Mouse (Mus musculus): ENCODE measurements around the gene Ehmt2. TPM values are rescaled to one million over a fixed set of nuclear protein-coding genes. Genes with fewer than 3 reads are reported as not detected.

Gene Ehmt2
- polyA plus RNA-seq, 1 experiment from 2014 or later, result 35.8 TPM

DNA sequence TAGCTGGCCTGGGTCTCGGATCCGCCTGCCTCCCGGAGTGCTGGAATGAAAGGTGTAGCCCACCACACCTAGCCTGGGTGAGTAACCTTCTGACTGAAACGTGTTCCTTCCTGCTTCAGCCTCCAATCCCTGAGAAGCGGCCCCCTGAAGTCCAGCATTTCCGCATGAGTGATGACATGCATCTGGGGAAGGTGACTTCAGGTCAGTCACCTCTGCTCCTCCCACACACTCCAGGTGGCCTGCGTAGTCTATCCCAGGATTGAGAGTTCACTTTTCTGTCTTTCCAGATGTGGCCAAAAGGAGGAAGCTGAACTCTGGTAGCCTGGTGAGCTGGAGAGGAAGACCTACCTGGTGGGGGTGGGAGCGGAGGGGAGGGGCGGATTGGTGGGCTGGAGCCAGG is 4.6 kb downstream of the Ehmt2 start:
- no peak for ATAC-seq
- H3K4me2 ChIP-seq (replicated peaks; ENCODE audit: low read depth), result no peak overlapping the region
- H3K36me3 ChIP-seq (ENCODE audit: control insufficient read depth, insufficient read depth), result peaks cover 57% of the 10 kb centered on the region
- H3K27me3 ChIP-seq (replicated peaks; ENCODE audit: control insufficient read depth, insufficient read depth, low read length), result no peaks in the 10 kb centered on the region
- H3K4me3 ChIP-seq (ENCODE audit: low read depth, low read length), result no peak overlapping the region
- H3K4me1 ChIP-seq (replicated peaks; ENCODE audit: control insufficient read depth, insufficient read depth, low read length), result no peaks in the 10 kb centered on the region
- H3K9me3 ChIP-seq (ENCODE audit: control insufficient read depth), result no peaks in the 10 kb centered on the region
- no peak overlapping the region for H3K9ac ChIP-seq (ENCODE audit: low read depth, low read length)
- no peak overlapping the region for H3K27ac ChIP-seq (ENCODE audit: low read depth, low read length)
- 78% methylated on average over 9 of the region's 9 CpGs for WGBS
- no peak for TF ChIP-seq CTCF (IDR thresholded peaks at IDR 0.05; ENCODE audit: low read depth)

GRCm38 (mm10) chr17:34910982-34911381 is 12.7 kb downstream of the Ehmt2 start:
- Histone ChIP-seq H3K9me3 (ENCODE audit: control insufficient read depth) (no peaks in the 10 kb centered on the region), H3K4me1 (replicated peaks; ENCODE audit: control insufficient read depth, insufficient read depth, low read length) (0 out of 2 replicates have a peak, but pooled peaks cover 4% of the 10 kb centered on the region), H3K27me3 (replicated peaks; ENCODE audit: control insufficient read depth, insufficient read depth, low read length) (no peaks in the 10 kb centered on the region), H3K4me2 (replicated peaks; ENCODE audit: low read depth) (peak overlapping the region; percentile 21), H3K4me3 (ENCODE audit: low read depth, low read length) (no peak overlapping the region), H3K36me3 (ENCODE audit: control insufficient read depth, insufficient read depth) (peaks cover 73% of the 10 kb centered on the region), H3K27ac (ENCODE audit: low read depth, low read length) (peak overlapping the region; percentile 84), H3K9ac (ENCODE audit: low read depth, low read length) (no peak overlapping the region)
- WGBS, result 34% methylated on average over 10 of the region's 10 CpGs
- peak; percentile 66 for ATAC-seq
- no peak for TF ChIP-seq CTCF (IDR thresholded peaks at IDR 0.05; ENCODE audit: low read depth)

DNA sequence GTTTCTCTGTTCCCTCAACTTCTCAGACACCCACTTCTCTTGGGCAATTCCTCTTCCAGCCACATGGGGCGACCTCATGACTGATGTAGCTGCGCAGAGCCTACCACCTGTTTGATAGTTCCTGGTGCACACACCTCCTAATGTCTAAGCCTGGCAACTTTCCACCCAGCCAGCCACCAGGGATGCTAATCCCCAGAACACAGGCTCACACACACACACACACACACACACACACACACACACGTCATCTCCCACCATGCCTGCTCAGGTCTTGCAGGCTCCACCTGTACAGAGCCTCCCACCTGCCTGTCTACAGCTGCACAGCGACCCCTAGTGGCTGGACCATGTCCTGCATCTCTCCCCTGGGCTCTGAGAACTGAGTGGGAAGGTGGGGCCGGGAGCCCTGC is 13.7 kb downstream of the Ehmt2 start:
- H3K4me3 ChIP-seq (ENCODE audit: low read depth, low read length), result no peak overlapping the region
- WGBS, result 30% methylated on average over 5 of the region's 5 CpGs
- no peaks in the 10 kb centered on the region for H3K9me3 ChIP-seq (ENCODE audit: control insufficient read depth)
- peak; percentile 96 for TF ChIP-seq CTCF (IDR thresholded peaks at IDR 0.05; ENCODE audit: low read depth)
- peaks cover 64% of the 10 kb centered on the region for H3K36me3 ChIP-seq (ENCODE audit: control insufficient read depth, insufficient read depth)
- H3K9ac ChIP-seq (ENCODE audit: low read depth, low read length), result no peak overlapping the region
- peak overlapping the region; percentile 84 for H3K27ac ChIP-seq (ENCODE audit: low read depth, low read length)
- peak; percentile 46 for ATAC-seq
- 0 out of 2 replicates have a peak, but pooled peaks cover 4% of the 10 kb centered on the region for H3K4me1 ChIP-seq (replicated peaks; ENCODE audit: control insufficient read depth, insufficient read depth, low read length)
- H3K4me2 ChIP-seq (replicated peaks; ENCODE audit: low read depth), result no peak overlapping the region
- no peaks in the 10 kb centered on the region for H3K27me3 ChIP-seq (replicated peaks; ENCODE audit: control insufficient read depth, insufficient read depth, low read length)

GRCm38 (mm10) chr17:34913930-34914665 is 15.8 kb downstream of the Ehmt2 start, which contains the start of gene Slc44a4:
Gene Slc44a4, plus strand, starts transcription at chr17:34914466.
- peak within 1 kb of the TSS; percentile 87 for H3K27ac ChIP-seq (ENCODE audit: low read depth, low read length)
- H3K4me2 ChIP-seq (replicated peaks; ENCODE audit: low read depth), result peak within 1 kb of the TSS; percentile 69
- H3K9me3 ChIP-seq (ENCODE audit: control insufficient read depth), result no peaks in the 10 kb centered on the region
- peak; percentile 19; the same call in 1 of the 2 replicates for ATAC-seq
- peaks cover 4% of the 10 kb centered on the region; the same call in 1 of the 2 replicates for H3K4me1 ChIP-seq (replicated peaks; ENCODE audit: control insufficient read depth, insufficient read depth, low read length)
- no peaks in the 10 kb centered on the region for H3K27me3 ChIP-seq (replicated peaks; ENCODE audit: control insufficient read depth, insufficient read depth, low read length)
- H3K4me3 ChIP-seq (ENCODE audit: low read depth, low read length), result peak within 1 kb of the TSS; percentile 43
- TF ChIP-seq CTCF (IDR thresholded peaks at IDR 0.05; ENCODE audit: low read depth), result no peak
- H3K36me3 ChIP-seq (ENCODE audit: control insufficient read depth, insufficient read depth), result peaks cover 45% of the 10 kb centered on the region
- WGBS, result 18% methylated on average over 18 of the region's 18 CpGs
- peak within 1 kb of the TSS; percentile 66 for H3K9ac ChIP-seq (ENCODE audit: low read depth, low read length)

DNA sequence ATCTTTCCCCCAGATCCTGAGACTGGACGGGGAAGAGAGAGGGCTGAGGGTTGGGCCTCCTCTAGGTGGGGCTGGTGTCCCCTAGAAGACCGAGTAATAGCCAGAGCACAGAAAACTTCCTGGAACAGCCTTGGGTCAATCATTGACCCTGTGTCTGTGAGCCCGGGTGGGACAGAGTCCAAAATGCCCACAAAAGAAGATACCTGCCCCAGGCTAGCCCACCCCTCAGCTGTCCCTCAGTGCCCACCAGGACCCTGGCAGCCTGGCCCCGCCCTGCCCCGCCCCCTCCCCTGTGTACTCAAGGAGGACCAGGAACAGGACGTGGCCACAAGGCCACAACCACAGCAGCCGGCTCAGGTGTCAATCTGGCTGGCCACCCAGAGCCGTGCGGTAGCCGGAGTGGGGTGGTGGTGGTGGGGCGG is 17.2 kb downstream of the Ehmt2 start:
- Histone ChIP-seq H3K4me1 (replicated peaks; ENCODE audit: control insufficient read depth, insufficient read depth, low read length) (peaks cover 4% of the 10 kb centered on the region; the same call in 1 of the 2 replicates), H3K4me3 (ENCODE audit: low read depth, low read length) (peak overlapping the region; percentile 43), H3K27ac (ENCODE audit: low read depth, low read length) (peak overlapping the region; percentile 87), H3K4me2 (replicated peaks; ENCODE audit: low read depth) (peak overlapping the region; percentile 69), H3K27me3 (replicated peaks; ENCODE audit: control insufficient read depth, insufficient read depth, low read length) (no peaks in the 10 kb centered on the region), H3K9ac (ENCODE audit: low read depth, low read length) (peak overlapping the region; percentile 66), H3K36me3 (ENCODE audit: control insufficient read depth, insufficient read depth) (peaks cover 38% of the 10 kb centered on the region), H3K9me3 (ENCODE audit: control insufficient read depth) (no peaks in the 10 kb centered on the region)
- peak; percentile 64 for ATAC-seq
- peak; percentile 77 for TF ChIP-seq CTCF (IDR thresholded peaks at IDR 0.05; ENCODE audit: low read depth)
- 12% methylated on average over 10 of the region's 11 CpGs for WGBS

GRCm38 (mm10) chr17:34916316-34916715 is 18.0 kb downstream of the Ehmt2 start:
- WGBS, result 88% methylated on average over 5 of the region's 5 CpGs
- no peak for ATAC-seq
- H3K4me1 ChIP-seq (replicated peaks; ENCODE audit: control insufficient read depth, insufficient read depth, low read length), result peaks cover 3% of the 10 kb centered on the region; the same call in 1 of the 2 replicates
- H3K4me3 ChIP-seq (ENCODE audit: low read depth, low read length), result no peak overlapping the region
- no peak overlapping the region for H3K27ac ChIP-seq (ENCODE audit: low read depth, low read length)
- no peaks in the 10 kb centered on the region for H3K9me3 ChIP-seq (ENCODE audit: control insufficient read depth)
- no peak overlapping the region; the same call in 1 of the 2 replicates for H3K9ac ChIP-seq (ENCODE audit: low read depth, low read length)
- peak overlapping the region; percentile 69 for H3K4me2 ChIP-seq (replicated peaks; ENCODE audit: low read depth)
- peaks cover 35% of the 10 kb centered on the region for H3K36me3 ChIP-seq (ENCODE audit: control insufficient read depth, insufficient read depth)
- no peaks in the 10 kb centered on the region for H3K27me3 ChIP-seq (replicated peaks; ENCODE audit: control insufficient read depth, insufficient read depth, low read length)
- no peak for TF ChIP-seq CTCF (IDR thresholded peaks at IDR 0.05; ENCODE audit: low read depth)
